Mouse (Mus musculus) lung, postnatal 0 days (tissue): ENCODE data around the gene Praf2.
A peak's percentile ranks its signal among the peaks of the same experiment; 100 is the strongest.

ENCODE experiments used
- CTCF ChIP-seq: IDR thresholded peaks from 2 replicates; pipeline ENCODE4 v1.5.1; 2016; ENCODE audit warnings: antibody characterized with exemption, mild to moderate bottlenecking
- EP300 ChIP-seq: IDR thresholded peaks from 2 replicates; pipeline ENCODE4 v1.6.1; 2016; ENCODE audit warnings: antibody characterized with exemption, mild to moderate bottlenecking, control low read depth

DNA sequence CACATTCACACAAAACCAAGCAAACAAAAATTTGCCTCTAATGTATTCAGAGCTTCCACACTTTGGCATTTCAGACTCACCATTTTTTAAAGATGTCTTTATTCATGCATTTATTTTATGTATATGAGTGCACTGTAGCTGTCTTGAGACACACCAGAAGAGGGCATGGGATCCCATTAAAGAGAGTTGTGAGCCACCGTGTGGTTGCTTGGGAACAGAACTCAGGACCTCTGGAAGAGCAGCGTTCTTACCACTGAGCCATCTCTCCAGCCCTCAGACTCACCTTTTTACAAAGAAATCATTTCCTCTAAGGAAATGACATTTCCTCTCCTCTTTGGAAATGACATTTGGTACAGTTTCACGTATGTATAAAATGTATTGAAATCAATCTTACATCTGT lies 49.3 kb upstream of the Praf2 start:
- TF ChIP-seq EP300: no peak
- TF ChIP-seq CTCF: peak; percentile 28; the same call in 1 of the 2 replicates
